Comparison of ENCODE assay signal across 18 mouse cellular contexts in genomic region chr4:152128784-152129183, GRCm38 (mm10). TPM values are rescaled to one million over a fixed set of nuclear protein-coding genes. Genes with fewer than 3 reads are reported as not detected.
DNase-seq lines count a peak whose midpoint lies in the region; ATAC-seq and TF ChIP-seq lines count a peak whose summit lies in the region.
"Had no signal": no experiment of that assay in that cellular context is flagged by ENCODE, and none has a peak within 500 bp of the region (broad histone marks: within the 10 kb centered on the region; RNA-seq: fewer than 3 reads in every experiment).

No protein-coding gene starts in this region.

- no peaks in the 10 kb centered on the region for H3K9me3 ChIP-seq in hindbrain, embryonic 10.5 days
- H3K9me3 ChIP-seq in hindbrain, embryonic 11.5 days (ENCODE audit: control insufficient read depth, low read length) = no peaks in the 10 kb centered on the region
- H3K9me3 ChIP-seq: forebrain, embryonic 12.5 days; hindbrain, embryonic 13.5 days; lung, embryonic 15.5 days had no signal

- peaks cover 100% of the 10 kb centered on the region for H3K27me3 ChIP-seq in hindbrain, embryonic 10.5 days (ENCODE audit: insufficient read depth, poor library complexity, severe bottlenecking)
- peaks cover 100% of the 10 kb centered on the region for H3K27me3 ChIP-seq in hindbrain, embryonic 11.5 days (ENCODE audit: control insufficient read depth, insufficient read depth, low read length)
- no peaks in the 10 kb centered on the region for H3K27me3 ChIP-seq in kidney, adult 2 months (replicated peaks; ENCODE audit: control insufficient read depth, insufficient read depth, low read length)
- no peaks in the 10 kb centered on the region; the same call in 1 of the 2 replicates for H3K27me3 ChIP-seq in small intestine, adult 2 months (ENCODE audit: control insufficient read depth, insufficient read depth, low read length)

- no peak for DNase-seq in hindbrain, embryonic 10.5 days (ENCODE audit: low spot score)
- no peak for DNase-seq in hindbrain, embryonic 11.5 days (ENCODE audit: low spot score)
- peak; percentile 92 for DNase-seq in kidney, adult 2 months
- DNase-seq in kidney, postnatal 25 days = peak; percentile 85 to 93
- DNase-seq in right cerebral cortex, postnatal 14 days = no peak
- DNase-seq in adrenal gland, postnatal 36 days = no peak
- DNase-seq in thymus, postnatal 14 days = no peak
- DNase-seq: adrenal gland, adult 2 months; cerebellum, adult 18-20 months; heart, adult 18-20 months; spleen, adult 18-20 months; thymus, postnatal 4 days had no signal

- H3K4me2 ChIP-seq in hindbrain, embryonic 11.5 days (replicated peaks; ENCODE audit: low read depth, low read length) = no peak overlapping the region
- H3K4me2 ChIP-seq: forebrain, embryonic 12.5 days; hindbrain, embryonic 13.5 days; lung, embryonic 15.5 days had no signal

- no peak overlapping the region for H3K9ac ChIP-seq in hindbrain, embryonic 11.5 days (ENCODE audit: low read depth, low read length)
- H3K9ac ChIP-seq: forebrain, embryonic 12.5 days; hindbrain, embryonic 13.5 days; lung, embryonic 15.5 days had no signal

- no peak for TF ChIP-seq POLR2A in kidney, adult 2 months (IDR thresholded peaks at IDR 0.05; ENCODE audit: low read depth, low read length)
- peak; percentile 35; the same call in 1 of the 2 replicates for TF ChIP-seq POLR2A in small intestine, adult 2 months (IDR thresholded peaks at IDR 0.05; ENCODE audit: low read depth, low read length)

- no peak for ATAC-seq in hindbrain, embryonic 11.5 days (ENCODE audit: low FRiP score)

- 48% methylated on average over 5 of the region's 5 CpGs for WGBS in hindbrain, embryonic 10.5 days
- 56% methylated on average over 5 of the region's 5 CpGs for WGBS in hindbrain, embryonic 11.5 days
- WGBS in kidney, adult 2 months = 59% methylated on average over 5 of the region's 5 CpGs
- 35% methylated on average over 5 of the region's 5 CpGs for WGBS in small intestine, adult 2 months

- H3K27ac ChIP-seq in hindbrain, embryonic 10.5 days = no peak overlapping the region
- no peak overlapping the region for H3K27ac ChIP-seq in hindbrain, embryonic 11.5 days (ENCODE audit: low read depth, low read length)
- peak overlapping the region; percentile 51; the same call in 1 of the 2 replicates for H3K27ac ChIP-seq in kidney, adult 2 months (ENCODE audit: insufficient read depth, low read depth, low read length)
- peak overlapping the region; percentile 83 for H3K27ac ChIP-seq in small intestine, adult 2 months (ENCODE audit: insufficient read depth, low read depth, low read length)
- H3K27ac ChIP-seq: forebrain, embryonic 12.5 days; hindbrain, embryonic 13.5 days; lung, embryonic 15.5 days had no signal

- no peaks in the 10 kb centered on the region for H3K36me3 ChIP-seq in hindbrain, embryonic 10.5 days
- H3K36me3 ChIP-seq in hindbrain, embryonic 11.5 days (ENCODE audit: control insufficient read depth, insufficient read depth, low read length) = no peaks in the 10 kb centered on the region
- H3K36me3 ChIP-seq in kidney, adult 2 months (ENCODE audit: control insufficient read depth, insufficient read depth, low read length) = no peaks in the 10 kb centered on the region
- H3K36me3 ChIP-seq in small intestine, adult 2 months (ENCODE audit: control insufficient read depth, insufficient read depth, low read length) = peaks cover 9% of the 10 kb centered on the region
- H3K36me3 ChIP-seq: forebrain, embryonic 12.5 days; hindbrain, embryonic 13.5 days; lung, embryonic 15.5 days had no signal

- TF ChIP-seq CTCF in kidney, adult 2 months (conservative IDR thresholded peaks at IDR 0.05; ENCODE audit: insufficient read depth, insufficient read length, low read depth, low read length) = no peak
- no peak for TF ChIP-seq CTCF in small intestine, adult 2 months (IDR thresholded peaks at IDR 0.05; ENCODE audit: extremely low read depth, insufficient read length, insufficient replicate concordance, low read depth, low read length)

- H3K4me3 ChIP-seq in hindbrain, embryonic 10.5 days = 0 out of 2 replicates have a peak overlapping the region, but pooled peaks have one; percentile 23
- H3K4me3 ChIP-seq in hindbrain, embryonic 11.5 days (ENCODE audit: low read depth, low read length) = no peak overlapping the region
- peak overlapping the region; percentile 53 for H3K4me3 ChIP-seq in kidney, adult 2 months (ENCODE audit: insufficient read depth, low read depth, low read length)
- H3K4me3 ChIP-seq in small intestine, adult 2 months (ENCODE audit: low read depth, low read length) = peak overlapping the region; percentile 78
- H3K4me3 ChIP-seq: forebrain, embryonic 12.5 days; hindbrain, embryonic 13.5 days; lung, embryonic 15.5 days had no signal

- peaks cover 81% of the 10 kb centered on the region for H3K4me1 ChIP-seq in hindbrain, embryonic 10.5 days (replicated peaks)
- peaks cover 25% of the 10 kb centered on the region for H3K4me1 ChIP-seq in hindbrain, embryonic 11.5 days (replicated peaks; ENCODE audit: control insufficient read depth, insufficient read depth, low read length)
- peaks cover 14% of the 10 kb centered on the region; the same call in 1 of the 2 replicates for H3K4me1 ChIP-seq in kidney, adult 2 months (ENCODE audit: control insufficient read depth, insufficient read depth, low read length)
- peaks cover 31% of the 10 kb centered on the region for H3K4me1 ChIP-seq in small intestine, adult 2 months (ENCODE audit: control insufficient read depth, insufficient read depth, insufficient read length, low read length)

RNA-seq across cellular contexts. Expression of gene Tnfrsf25, which starts 13.1 kb away (rescaled TPM):
- 0.70 and 0.82 TPM in 2 replicates for polyA plus RNA-seq in hindbrain, embryonic 10.5 days (2016; fragmentation: Nextera tagmentation; extraction: Ambion mirVana)
- 0.18 and 0.28 TPM in 2 replicates for polyA plus RNA-seq in hindbrain, embryonic 11.5 days (2014; fragmentation: Nextera tagmentation; extraction: Ambion mirVana)
- 3.3 and 4.4 TPM in 2 replicates for polyA plus RNA-seq in kidney, adult 2 months (2012; rRNA removed)
- 1.9 and 3.8 TPM in 2 replicates for polyA plus RNA-seq in small intestine, adult 2 months (2012; rRNA removed)
- total RNA-seq in adrenal gland, postnatal 36 days (2021) = 1 to 10 TPM; 1.7 to 3.0 TPM

RNA-seq across cellular contexts. Expression of gene Espn, which starts 23.4 kb away (rescaled TPM):
- 1.6 and 6.5 TPM in 2 replicates for polyA plus RNA-seq in hindbrain, embryonic 10.5 days (2016; fragmentation: Nextera tagmentation; extraction: Ambion mirVana)
- polyA plus RNA-seq in hindbrain, embryonic 11.5 days (2014; fragmentation: Nextera tagmentation; extraction: Ambion mirVana) = 1.4 and 2.0 TPM in 2 replicates
- 48.3 and 57.5 TPM in 2 replicates for polyA plus RNA-seq in kidney, adult 2 months (2012; rRNA removed)
- 124 and 572 TPM in 2 replicates for polyA plus RNA-seq in small intestine, adult 2 months (2012; rRNA removed)
- total RNA-seq in adrenal gland, postnatal 36 days (2021) = 1 to 10 TPM; 1.2 to 1.5 TPM

RNA-seq across cellular contexts. Expression of gene Hes2, which starts 29.9 kb away (rescaled TPM):
- 4.2 and 4.7 TPM in 2 replicates for polyA plus RNA-seq in hindbrain, embryonic 10.5 days (2016; fragmentation: Nextera tagmentation; extraction: Ambion mirVana)
- 2.7 and 4.3 TPM in 2 replicates for polyA plus RNA-seq in hindbrain, embryonic 11.5 days (2014; fragmentation: Nextera tagmentation; extraction: Ambion mirVana)
- polyA plus RNA-seq in kidney, adult 2 months (2012; rRNA removed) = 0.81 and 1.0 TPM in 2 replicates
- 8.3 and 51.7 TPM in 2 replicates for polyA plus RNA-seq in small intestine, adult 2 months (2012; rRNA removed)
- not detected for total RNA-seq in adrenal gland, postnatal 36 days (2021)
- total RNA-seq: adrenal gland, adult 2 months; heart, adult 18-20 months had no signal
- polyA plus RNA-seq: adrenal gland, adult 2 months; forebrain, embryonic 12.5 days; limb, embryonic 11.5 days; neural tube, embryonic 14.5 days had no signal

RNA-seq across cellular contexts. Expression of gene Acot7, which starts 49.1 kb away (rescaled TPM):
- polyA plus RNA-seq in hindbrain, embryonic 10.5 days (2016; fragmentation: Nextera tagmentation; extraction: Ambion mirVana) = 90.0 and 118 TPM in 2 replicates
- polyA plus RNA-seq in hindbrain, embryonic 11.5 days (2014; fragmentation: Nextera tagmentation; extraction: Ambion mirVana) = 116 and 125 TPM in 2 replicates
- polyA plus RNA-seq in kidney, adult 2 months (2012; rRNA removed) = 80.2 and 90.1 TPM in 2 replicates
- 30.0 and 33.4 TPM in 2 replicates for polyA plus RNA-seq in small intestine, adult 2 months (2012; rRNA removed)
- 10 to 100 TPM; 37.1 to 53.6 TPM for total RNA-seq in adrenal gland, postnatal 36 days (2021)

RNA-seq across cellular contexts. Expression of gene Plekhg5, which starts 56.5 kb away (rescaled TPM):
- 9.6 and 12.4 TPM in 2 replicates for polyA plus RNA-seq in hindbrain, embryonic 10.5 days (2016; fragmentation: Nextera tagmentation; extraction: Ambion mirVana)
- 4.0 and 4.6 TPM in 2 replicates for polyA plus RNA-seq in hindbrain, embryonic 11.5 days (2014; fragmentation: Nextera tagmentation; extraction: Ambion mirVana)
- polyA plus RNA-seq in kidney, adult 2 months (2012; rRNA removed) = 22.2 and 23.6 TPM in 2 replicates
- 7.0 and 15.7 TPM in 2 replicates for polyA plus RNA-seq in small intestine, adult 2 months (2012; rRNA removed)
- total RNA-seq in adrenal gland, postnatal 36 days (2021) = 10 to 100 TPM; 10.0 to 13.5 TPM

Comparison
In these comparisons a context has a peak if more than half of its experiments do, and no peak if none do; other contexts are left out.
1. DNase-seq: peak in kidney, adult 2 months (single experiment) and kidney, postnatal 25 days (2 of 2); none in hindbrain, embryonic 10.5 days (single experiment), hindbrain, embryonic 11.5 days (single experiment), right cerebral cortex, postnatal 14 days (single experiment), adrenal gland, postnatal 36 days (0 of 2) and thymus, postnatal 14 days (single experiment).
2. H3K27ac ChIP-seq: peak in kidney, adult 2 months (single experiment) and small intestine, adult 2 months (single experiment); none in hindbrain, embryonic 10.5 days (single experiment) and hindbrain, embryonic 11.5 days (single experiment).